Mouse (Mus musculus) NIH3T3 (cell line): ENCODE data around the gene Slc24a3.

Experiments used
- DNase-seq: peaks from one replicate; pipeline ENCODE4 v3.0.0-alpha.2; 2012; ENCODE audit warnings: low read depth

Slc24a3 gene

GRCm38 (mm10) chr2:145683536-145683935 is 516.0 kb downstream of the Slc24a3 start:
- peak; percentile 88 for DNase-seq

- DNase-seq = peak; percentile 43
These were observed 516.6 kb downstream of the Slc24a3 start for GRCm38 (mm10) chr2:145684151-145684550.

- DNase-seq = no peak
These were observed 517.3 kb downstream of the Slc24a3 start for GRCm38 (mm10) chr2:145684891-145685290.

- DNase-seq = no peak
These were observed 518.5 kb downstream of the Slc24a3 start for GRCm38 (mm10) chr2:145686017-145686416.

GRCm38 (mm10) chr2:145691367-145692009 is 523.9 kb downstream of the Slc24a3 start:
- DNase-seq = no peak
